10 mouse cellular contexts compared by ENCODE assay signal in the genomic region with DNA sequence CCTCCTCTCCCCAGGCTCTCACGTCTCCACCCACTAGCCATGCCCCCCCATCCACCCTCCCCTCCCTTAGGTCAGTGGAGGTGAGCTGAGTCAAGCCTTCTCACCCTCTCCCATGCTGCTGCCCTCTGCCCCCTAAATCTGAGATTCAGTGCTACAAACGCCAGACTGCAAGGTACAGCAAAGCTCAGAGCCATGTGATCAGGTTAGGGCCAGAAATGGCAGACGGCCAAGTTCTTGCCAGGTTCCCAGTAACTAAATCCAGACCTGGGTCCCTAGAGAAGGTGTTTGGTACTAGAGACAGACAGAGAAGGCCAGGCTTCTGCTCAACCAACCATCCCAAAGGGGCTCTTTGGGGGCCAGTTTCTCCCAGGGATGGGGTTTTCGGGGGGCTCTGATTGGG. TPM values are rescaled to one million over a fixed set of nuclear protein-coding genes. Genes with fewer than 3 reads are reported as not detected.
DNase-seq lines count a peak whose midpoint lies in the region; ATAC-seq and TF ChIP-seq lines count a peak whose summit lies in the region.
"Had no signal": no experiment of that assay in that cellular context is flagged by ENCODE, and none has a peak within 500 bp of the region (broad histone marks: within the 10 kb centered on the region; RNA-seq: fewer than 3 reads in every experiment).

No protein-coding gene starts in this region.

- no peak for ATAC-seq in monocyte, adult 5-6 weeks (replicated peaks; ENCODE audit: insufficient number of reproducible peaks, low FRiP score, low TSS enrichment, poor library complexity, severe bottlenecking)
- ATAC-seq: intestine, postnatal 0 days had no signal

- TF ChIP-seq CTCF in gastrocnemius, adult 2 months (IDR thresholded peaks at IDR 0.05) = no peak

- peak; percentile 76 for DNase-seq in gastrocnemius, adult 2 months
- DNase-seq in gastrocnemius, postnatal 36 days = no peak
- DNase-seq in adrenal gland, postnatal 25 days = peak; percentile 54
- peak; percentile 54 for DNase-seq in forelimb bud, embryonic 11.5 days (ENCODE audit: low read depth, low spot score)
- peak; percentile 49 to 66 for DNase-seq in kidney, postnatal 4 days
- no peak for DNase-seq in testis, postnatal 14 days (ENCODE audit: low spot score)
- DNase-seq in lung, postnatal 36 days = no peak
- DNase-seq: right cerebral cortex, postnatal 4 days had no signal

- peak overlapping the region; percentile 70 for H3K27ac ChIP-seq in gastrocnemius, adult 2 months

- intact Hi-C loops in gastrocnemius, adult 2 months (cut with DNase I) = no loop called here
- intact Hi-C loops in gastrocnemius, postnatal 36 days (cut with DNase I) = no loop called here

- no peak overlapping the region for H3K4me3 ChIP-seq in gastrocnemius, adult 2 months

RNA-seq across cellular contexts. Expression of gene Dkk3, which starts 30.0 kb away (rescaled TPM):
- total RNA-seq in gastrocnemius, adult 2 months (2021) = 1 to 10 TPM; 2.1 to 2.4 TPM
- 1 to 10 TPM; 1.6 to 2.5 TPM for total RNA-seq in gastrocnemius, postnatal 36 days (2021)
- 11.5 and 12.6 TPM in 2 replicates for total RNA-seq in adrenal gland, postnatal 25 days (2021)
- not detected in 3 replicates for total RNA-seq in monocyte, adult 5-6 weeks (2017)

Comparison
In these comparisons a context has a peak if more than half of its experiments do, and no peak if none do; other contexts are left out.
1. DNase-seq: peak in gastrocnemius, adult 2 months (single experiment), adrenal gland, postnatal 25 days (single experiment), forelimb bud, embryonic 11.5 days (single experiment) and kidney, postnatal 4 days (2 of 2); none in gastrocnemius, postnatal 36 days (0 of 2), testis, postnatal 14 days (single experiment) and lung, postnatal 36 days (single experiment).